Mouse (Mus musculus) left cerebral cortex, postnatal 4 days (tissue): ENCODE measurements around the gene Gm12569. TPM values are rescaled to one million over a fixed set of nuclear protein-coding genes. Genes with fewer than 3 reads are reported as not detected.

Experiments used
- DNase-seq: peaks from one replicate; pipeline ENCODE4 v3.0.0-alpha.2; 2022
- intact Hi-C: fragments of 180-260 bp; cut with DNase I; formaldehyde crosslinking; loops from one replicate; pipeline ENCODE4 v1.15.1; 2025
- total RNA-seq, 2 experiments: library from RNA; stranded (reverse); gene quantifications; 2 replicates each; pipeline ENCODE4 v1.2.3; 2021

Gm12569 gene
- not detected for total RNA-seq

DNA sequence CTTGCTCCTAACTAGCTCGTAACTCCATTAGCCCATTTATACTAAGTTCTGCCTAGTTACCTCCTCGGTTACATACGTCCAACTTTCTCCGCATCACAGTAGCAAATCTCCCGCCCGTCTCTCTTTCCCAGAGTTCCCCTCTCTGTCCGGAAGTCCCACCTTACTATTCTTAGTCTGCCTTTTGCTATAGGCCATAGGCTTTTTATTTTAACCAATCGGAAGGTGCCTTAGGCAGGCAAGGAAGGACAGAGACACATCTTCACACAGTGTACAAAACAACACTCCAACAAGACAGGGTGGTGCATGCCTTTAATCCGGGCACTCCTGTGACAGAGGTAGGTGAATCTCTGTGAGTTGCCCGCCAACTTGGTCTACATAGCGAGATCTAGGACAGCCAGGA lies at the start of gene Gm12569:
Gm12569 (plus strand) TSS at position 166 of the 400 bp plus-strand sequence.
- intact Hi-C loops, result no loop called here
- DNase-seq, result no peak

DNA sequence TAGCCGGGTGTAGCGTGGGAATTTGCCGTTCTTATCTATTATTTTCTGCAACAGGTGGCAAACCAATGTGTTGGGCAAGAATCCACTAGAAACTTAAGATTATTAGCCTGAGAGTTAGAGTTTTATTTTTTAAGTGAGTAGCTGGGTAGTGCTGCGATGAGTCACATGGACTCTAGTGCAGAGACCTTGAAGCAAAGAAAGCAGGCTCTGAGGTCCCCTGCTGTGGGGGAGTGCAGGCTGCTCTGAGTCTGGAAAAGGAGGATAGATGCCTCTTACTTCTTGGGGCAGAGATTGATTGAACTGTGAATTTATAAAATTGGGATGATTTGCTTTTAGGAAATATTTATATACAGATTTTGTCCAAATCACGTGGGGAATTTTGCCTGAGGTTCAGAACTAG lies 17.5 kb upstream of the Gm12569 start:
- DNase-seq, result no peak
- intact Hi-C loops, result no loop called here

DNA sequence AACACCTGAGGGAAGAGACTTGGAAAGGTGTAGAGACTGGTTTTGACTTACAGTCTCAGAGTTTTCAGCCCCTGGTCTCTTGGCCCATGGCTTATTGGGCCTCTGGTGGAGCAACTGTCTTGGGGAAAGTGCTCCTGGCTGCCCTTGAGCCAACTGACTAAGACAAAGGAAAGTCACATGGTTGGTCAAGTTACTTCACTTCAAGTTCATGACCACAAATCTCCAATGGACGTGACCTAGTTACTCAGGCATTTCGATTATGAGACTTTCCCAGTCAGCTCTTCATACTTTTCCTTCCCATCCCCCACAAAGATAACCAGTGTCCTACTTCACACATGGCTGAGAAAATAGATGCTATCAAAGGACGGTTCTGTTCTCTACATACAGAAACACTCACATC lies 12.5 kb upstream of the Gm12569 start:
- intact Hi-C loops, result no loop called here
- no peak for DNase-seq

DNA sequence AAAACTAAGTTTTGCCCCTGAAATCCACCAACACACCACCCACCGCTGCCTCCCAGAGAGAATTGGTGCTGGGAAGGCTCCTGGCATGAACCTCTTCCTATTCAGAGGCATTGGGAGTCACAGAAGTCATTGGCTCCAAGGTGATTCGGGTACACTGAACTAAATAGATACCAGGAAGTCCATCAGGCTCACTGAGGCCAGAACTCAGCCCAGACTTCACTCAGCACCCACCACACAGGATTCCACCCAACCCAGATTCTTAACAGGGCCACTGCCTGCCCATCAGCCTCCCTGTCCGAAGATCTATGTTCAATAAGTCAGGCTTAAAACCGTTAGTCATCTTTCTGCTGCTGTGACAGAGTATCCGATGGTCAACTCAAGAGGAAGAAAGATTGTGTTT lies 8.8 kb upstream of the Gm12569 start:
- intact Hi-C loops, result no loop called here
- DNase-seq, result no peak

DNA sequence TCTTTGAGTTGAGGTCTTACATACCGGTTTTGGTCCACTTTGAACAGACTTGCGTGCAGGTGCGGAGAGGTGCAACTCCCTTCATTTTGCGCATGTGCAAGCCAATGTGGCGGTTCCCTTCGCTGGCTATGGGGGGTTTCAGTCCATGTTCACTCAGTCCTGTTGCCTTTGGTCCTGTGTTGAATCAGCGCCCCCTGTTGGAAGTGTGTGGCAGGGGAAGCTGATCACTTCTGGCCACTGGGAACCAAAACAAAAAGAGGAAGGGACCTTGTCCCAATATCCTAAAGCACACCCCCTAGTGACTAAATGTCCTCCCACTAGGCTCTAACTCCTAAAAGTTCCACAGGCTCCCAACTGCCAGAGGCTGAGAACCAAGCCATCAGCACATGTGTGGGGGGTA lies 6.3 kb upstream of the Gm12569 start:
- intact Hi-C loops, result no loop called here
- no peak for DNase-seq

DNA sequence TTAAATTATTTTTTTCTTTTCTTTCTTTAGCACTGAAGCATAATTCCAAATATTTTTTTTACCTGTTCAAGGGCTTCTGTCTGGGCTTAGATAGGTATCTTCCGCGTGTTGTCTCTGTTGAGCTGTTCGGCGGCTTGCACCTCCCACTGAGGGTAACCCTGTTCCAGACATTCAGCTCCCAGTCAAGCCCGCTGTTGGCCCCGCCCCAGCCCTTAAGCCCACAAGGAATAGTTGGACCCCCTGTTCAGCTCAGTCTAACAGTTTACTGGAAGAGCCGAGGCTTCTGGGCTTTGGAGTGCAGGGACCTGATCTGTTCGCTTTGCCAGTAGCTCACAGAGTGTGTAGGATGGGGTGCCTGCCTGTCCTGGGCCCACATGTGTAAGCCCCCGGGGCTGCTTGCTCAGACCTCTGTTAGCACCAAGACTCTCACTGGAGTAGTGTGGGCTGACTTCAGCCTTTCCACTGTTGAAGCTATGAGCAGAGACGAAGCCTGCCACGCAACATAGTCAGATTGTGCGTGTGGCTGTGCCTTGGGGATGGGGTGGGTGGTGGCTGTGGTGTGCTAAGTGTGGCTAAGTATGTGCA lies 785 bp upstream of the Gm12569 start:
- no peak for DNase-seq
- intact Hi-C loops, result no loop called here

DNA sequence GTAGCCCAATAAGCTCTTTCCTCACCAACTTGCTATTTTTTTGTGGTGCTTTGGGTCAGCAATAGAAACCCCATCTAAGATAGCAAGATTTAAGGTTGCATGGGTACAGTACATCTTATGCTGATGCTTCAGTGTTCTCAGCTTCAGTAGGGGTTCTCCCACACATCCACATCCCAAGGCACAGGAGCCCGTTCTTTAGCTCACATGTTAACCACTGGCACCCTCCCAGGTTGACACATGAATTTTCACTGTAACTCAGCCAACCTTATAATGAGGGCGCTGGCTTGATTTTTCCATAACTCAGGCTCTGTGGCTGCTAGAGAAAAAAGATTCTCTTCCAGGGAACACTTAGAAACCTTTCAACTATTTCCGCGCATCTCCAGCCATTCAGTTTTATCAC lies 6.8 kb downstream of the Gm12569 start:
- intact Hi-C loops, result no loop called here
- DNase-seq, result peak; percentile 8

DNA sequence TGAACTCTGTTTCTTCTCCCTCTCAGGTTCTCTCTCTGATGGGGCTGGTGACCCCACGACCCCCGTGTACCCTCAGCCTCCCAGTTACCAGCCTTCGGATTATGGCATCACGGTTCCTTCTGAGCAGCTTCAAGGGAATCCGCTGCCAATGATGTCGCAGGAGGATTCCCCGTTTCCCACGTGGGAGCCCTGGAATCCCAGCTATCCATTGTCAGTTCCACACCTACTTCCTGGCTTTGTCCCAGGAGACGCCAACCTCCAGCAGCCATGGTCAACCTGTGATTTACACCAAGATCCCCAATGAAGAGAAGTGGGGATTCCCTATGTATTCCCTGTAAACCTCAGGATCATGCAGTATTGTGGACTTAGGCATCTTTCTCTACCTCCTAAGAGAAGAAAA lies 14.4 kb downstream of the Gm12569 start:
- intact Hi-C loops, result no loop called here
- no peak for DNase-seq

DNA sequence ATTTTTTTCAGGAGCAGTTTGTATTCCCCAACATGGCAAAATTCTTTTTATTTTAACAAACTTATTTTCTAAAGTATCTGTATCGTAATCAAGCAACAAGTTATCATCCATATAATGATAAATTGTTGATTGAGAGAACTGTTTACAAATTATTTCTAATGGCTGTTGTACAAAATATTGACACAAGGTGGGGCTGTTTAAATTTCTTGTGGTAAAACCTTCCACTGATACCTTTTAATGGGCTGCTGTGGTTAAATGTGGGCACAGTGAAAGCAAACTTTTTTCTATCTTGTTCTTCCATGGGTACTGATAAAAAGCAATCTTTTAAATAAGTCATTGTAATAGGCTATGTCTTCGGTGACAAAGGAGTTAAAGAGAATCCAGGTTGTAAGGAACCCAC lies 22.6 kb downstream of the Gm12569 start:
- intact Hi-C loops, result no loop called here
- DNase-seq, result no peak

DNA sequence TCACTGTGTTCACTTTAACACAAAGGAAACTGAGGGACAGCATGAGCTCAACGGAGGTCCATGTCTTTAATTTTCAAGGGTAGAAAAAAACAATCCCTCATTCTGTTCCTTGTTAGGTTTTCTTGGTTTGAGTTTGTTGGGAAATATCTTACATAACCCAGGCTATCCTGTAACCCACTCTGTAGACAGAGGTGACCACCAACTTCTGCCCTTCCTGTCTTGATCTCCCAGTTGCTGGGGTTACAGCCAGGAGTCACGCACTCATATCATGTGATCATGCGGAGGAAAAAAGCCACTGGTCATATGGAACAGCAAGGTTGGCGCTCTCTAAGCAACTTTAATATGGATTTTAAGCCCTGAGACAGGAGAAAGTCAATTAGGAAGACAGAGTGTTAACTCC lies 36.7 kb downstream of the Gm12569 start:
- intact Hi-C loops, result loop anchor here (10.0 kb wide), 1 partner anchor 192 kb away; no protein-coding TSS in a partner anchor

DNA sequence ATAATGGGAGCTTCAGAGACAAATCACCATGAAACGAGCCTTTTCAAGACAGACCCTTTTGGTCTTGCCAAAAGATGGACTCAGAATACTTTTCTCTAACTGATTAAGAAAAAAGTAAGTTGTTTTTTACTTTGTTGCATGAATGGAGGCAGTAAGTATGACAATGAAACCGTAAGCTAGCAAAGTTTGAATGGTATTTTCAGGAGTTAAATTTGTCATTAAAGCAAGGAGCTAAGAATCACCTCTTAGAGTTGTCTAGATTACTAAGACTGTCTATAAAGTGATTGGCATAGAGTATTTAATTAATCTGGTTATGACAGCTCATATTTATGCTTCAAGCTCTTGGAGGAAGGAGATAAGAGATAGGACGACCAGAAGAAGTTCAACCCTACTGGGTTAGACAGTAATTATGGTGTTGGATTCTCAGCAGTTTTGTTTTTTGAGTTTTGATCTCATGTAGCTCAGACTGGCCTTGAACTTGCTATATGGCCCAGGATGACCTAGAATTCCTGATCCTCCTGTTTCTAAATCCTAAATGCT lies 41.5 kb downstream of the Gm12569 start, which contains the start of gene Clk4:
Clk4 (plus strand) TSS at position 51 of the 540 bp plus-strand sequence.
- intact Hi-C loops, result loop anchor here (5.0 kb wide), 1 partner anchor 319 kb away; the partner anchor contains the start of gene 4933414I15Rik
- DNase-seq, result no peak

More for the DNA sequence above, 36.7 kb downstream of the Gm12569 start:
- DNase-seq, result no peak

DNA sequence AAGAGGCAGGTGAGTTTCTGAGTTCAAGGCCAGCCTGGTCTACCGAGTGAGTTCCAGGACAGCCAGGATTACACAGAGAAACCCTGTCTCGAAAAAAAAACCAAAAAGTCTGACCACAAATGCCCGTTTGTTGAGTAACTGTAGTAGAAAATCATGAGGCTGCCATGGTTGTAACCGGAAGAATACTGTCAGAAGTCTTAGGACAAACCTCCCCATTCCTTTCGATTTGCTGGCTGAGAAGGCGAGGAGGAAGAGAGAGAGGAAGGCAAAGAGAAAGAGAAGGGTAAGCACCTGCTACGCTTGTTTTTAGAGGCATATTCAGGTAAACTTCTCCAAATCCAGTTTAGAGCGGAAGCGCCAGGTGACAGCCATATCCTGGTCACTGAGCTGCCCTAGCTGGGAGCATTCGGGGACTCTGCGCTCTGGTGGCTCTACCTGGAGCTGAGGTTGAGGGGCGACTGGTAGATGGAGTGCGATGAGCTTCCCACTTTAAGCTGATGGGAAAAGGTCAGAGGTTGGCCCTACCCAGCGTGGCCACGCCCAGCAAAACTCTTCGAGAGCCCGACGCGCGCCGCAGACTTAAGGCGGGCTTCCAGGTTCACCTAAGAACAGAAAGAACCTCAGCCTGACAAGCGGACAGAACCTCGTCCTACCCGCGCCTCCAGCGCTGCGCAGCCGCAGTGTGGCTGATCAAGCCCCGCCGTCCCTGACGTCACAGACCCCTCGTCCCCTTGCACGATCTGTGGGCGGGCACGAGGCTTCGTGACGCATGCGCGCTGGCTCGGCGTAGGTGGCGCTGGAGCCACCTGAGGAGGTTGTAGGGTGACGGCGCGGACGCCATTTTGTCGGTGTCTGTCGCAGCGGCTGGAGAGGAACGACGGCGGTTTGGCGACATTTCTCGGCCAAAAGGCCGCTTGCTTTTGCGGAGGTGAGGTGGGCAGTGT lies 42.3 kb downstream of the Gm12569 start, which contains the start of gene BC049762:
BC049762 (minus strand) TSS at position 705 of the 944 bp plus-strand sequence.
- intact Hi-C loops, result loop anchor here (5.0 kb wide), 1 partner anchor 320 kb away; the partner anchor contains the start of gene 4933414I15Rik
- DNase-seq, result peak; percentile 99

DNA sequence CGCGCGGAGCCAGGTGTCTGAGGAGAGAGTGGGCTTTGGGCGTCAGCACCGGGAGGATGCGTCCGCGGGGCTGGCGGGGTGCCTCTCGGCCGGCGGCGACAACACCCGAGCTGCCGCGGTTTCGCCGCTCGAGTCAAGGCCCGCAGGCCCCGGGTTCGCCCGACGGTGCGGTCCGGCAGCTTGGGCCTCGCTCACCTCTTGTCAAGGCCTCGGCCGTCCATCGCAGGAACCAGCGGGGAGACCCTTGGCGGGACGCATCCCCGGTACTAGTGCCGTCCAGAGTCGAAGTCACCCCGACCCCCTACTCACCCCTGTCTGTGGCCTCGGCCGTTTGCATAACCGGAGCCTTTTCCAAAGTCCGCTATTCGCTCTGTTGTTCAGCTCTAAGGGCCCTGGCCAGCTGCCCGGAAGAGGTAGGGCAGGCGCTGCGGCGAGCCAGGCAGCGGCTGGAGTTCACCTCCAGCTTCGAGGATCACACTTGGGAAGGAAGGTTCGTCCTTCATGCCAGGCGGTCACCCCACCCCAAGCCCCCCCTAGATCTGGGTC lies 43.1 kb downstream of the Gm12569 start:
- DNase-seq, result peak; percentile 64
- intact Hi-C loops, result loop anchor here (5.0 kb wide), 1 partner anchor 321 kb away; the partner anchor contains the start of gene 4933414I15Rik

DNA sequence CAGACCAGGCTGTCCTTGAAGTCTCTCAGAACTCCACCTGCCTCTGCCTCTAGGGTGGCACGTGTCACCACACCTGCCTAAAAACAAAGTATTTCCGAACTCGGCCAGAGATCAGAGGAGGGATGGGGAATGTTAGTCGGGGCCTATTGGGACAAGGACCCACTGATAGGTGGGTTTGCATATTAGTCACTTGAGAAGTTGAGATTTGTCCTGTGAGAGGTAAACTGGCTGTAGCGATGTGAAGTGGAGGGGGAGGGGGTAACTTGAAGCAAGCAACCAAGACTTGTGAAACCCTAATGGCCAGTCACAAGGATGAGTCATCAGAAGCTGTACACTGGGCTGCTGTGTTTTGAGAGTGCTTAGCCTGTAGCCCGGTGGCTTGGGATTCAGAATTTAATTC lies 44.1 kb downstream of the Gm12569 start:
- no peak for DNase-seq
- intact Hi-C loops, result loop anchor here (5.0 kb wide), 1 partner anchor 322 kb away; the partner anchor contains the start of gene 4933414I15Rik

DNA sequence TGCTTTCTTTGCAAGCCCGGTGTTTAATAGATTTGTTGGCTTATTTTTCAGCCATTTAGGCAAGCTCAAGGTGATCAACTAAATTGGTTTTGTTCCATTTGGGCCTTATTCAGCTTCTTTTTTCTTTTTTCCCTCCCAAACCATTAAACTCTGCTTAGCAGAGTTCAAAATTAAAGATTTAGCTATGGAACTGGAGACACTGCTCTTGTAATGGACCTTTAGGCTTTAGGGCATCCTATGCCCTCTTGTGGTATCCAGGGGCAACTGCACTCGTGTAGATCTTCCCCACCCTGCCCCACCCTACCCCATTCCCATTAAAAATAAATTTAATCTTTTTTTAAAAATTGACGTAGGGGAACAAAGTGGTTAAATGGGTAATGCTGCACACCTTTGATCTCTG lies 45.1 kb downstream of the Gm12569 start:
- no peak for DNase-seq
- intact Hi-C loops, result no loop called here

DNA sequence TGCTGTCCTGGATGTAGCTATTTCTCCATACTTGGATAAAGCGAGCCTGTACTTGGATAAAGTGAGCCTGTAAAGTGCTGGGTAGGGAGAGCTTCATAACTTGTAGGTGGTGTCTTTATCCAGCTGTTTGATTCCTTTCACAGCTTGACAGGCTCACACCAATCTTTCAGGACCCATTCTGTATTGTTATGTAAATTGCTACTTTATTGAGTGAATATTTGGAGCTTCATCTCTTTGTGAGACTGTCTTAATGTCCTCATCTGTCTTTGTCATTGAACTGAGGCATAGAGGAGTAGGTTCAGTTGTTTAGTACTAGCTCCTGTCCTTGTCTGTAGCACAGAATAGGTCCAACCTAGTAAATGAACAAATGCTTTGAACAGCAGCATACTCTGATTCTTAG lies 54.1 kb downstream of the Gm12569 start:
- DNase-seq, result no peak
- intact Hi-C loops, result no loop called here

Other genes with a start within 250 kb of the Gm12569 start
- gene Olfr1377, start 238.5 kb upstream of the Gm12569 start, total RNA-seq, result not detected
- gene Olfr51, start 216.9 kb upstream of the Gm12569 start, total RNA-seq, result not detected
- not detected for gene Olfr54, start 206.2 kb upstream of the Gm12569 start, total RNA-seq
- not detected for gene Olfr1375, start 172.4 kb upstream of the Gm12569 start, total RNA-seq
- gene Zfp354a, start 161.2 kb upstream of the Gm12569 start, total RNA-seq, result 10 to 100 TPM; 11.1 to 11.2 TPM
- 10 to 100 TPM; 89.0 to 93.2 TPM for gene Clk4, start 41.3 kb downstream of the Gm12569 start, total RNA-seq
- not detected for gene BC049762, start 42.6 kb downstream of the Gm12569 start, total RNA-seq
- gene Col23a1, start 69.4 kb downstream of the Gm12569 start, total RNA-seq, result 10 to 100 TPM; 11.1 TPM